Mouse (Mus musculus): ENCODE results near the gene Tigit. TPM values are rescaled to one million over a fixed set of nuclear protein-coding genes. Genes with fewer than 3 reads are reported as not detected.

Gene Tigit
- 0.18 and 0.36 TPM in 2 replicates for polyA plus RNA-seq (2015; fragmentation: Nextera tagmentation; extraction: Ambion mirVana)

DNA sequence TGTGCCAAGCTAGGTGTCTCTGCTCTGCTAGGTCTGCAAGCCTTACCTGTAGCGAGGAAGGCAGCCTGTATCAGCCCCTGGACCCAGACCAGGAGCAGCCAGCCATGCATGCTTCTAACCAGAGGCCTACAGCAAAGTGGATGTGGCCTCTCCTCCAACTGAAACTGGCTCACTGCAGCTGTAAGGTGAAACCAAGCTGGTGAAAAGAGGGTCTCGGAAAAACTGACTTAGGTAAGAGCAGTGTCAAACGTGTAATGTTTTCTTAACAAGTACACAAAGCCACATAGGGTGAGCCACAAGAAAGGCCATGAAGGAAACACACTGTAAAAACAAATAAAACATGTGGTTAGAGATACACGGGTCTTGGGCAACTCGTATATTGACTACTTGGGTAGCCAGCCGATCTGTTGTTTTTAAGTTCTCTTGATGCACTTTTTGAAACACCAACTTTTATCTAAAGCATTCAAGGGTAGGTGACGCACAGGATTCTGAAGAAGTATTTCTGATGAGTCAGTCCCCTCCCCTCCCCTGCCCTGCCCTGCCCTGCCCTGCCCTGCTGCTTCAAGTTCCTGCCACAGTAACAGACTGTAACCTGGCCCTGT is at the start of gene Tigit:
Tigit (minus strand) TSS at position 169 of the 602 bp plus-strand sequence.
- H3K4me3 ChIP-seq (replicated peaks): no peak within 1 kb of the TSS
- no peaks in the 10 kb centered on the region for H3K4me1 ChIP-seq
- H3K9me3 ChIP-seq (replicated peaks): no peaks in the 10 kb centered on the region
- no peak within 1 kb of the TSS for H3K27ac ChIP-seq (replicated peaks)
- WGBS: 67% methylated on average over 7 of the region's 7 CpGs
- ATAC-seq (ENCODE audit: insufficient number of reproducible peaks, low FRiP score, low TSS enrichment, low read depth): no peak
- no peak within 1 kb of the TSS for H3K4me2 ChIP-seq (replicated peaks)
- H3K27me3 ChIP-seq: no peaks in the 10 kb centered on the region
- H3K9ac ChIP-seq: no peak within 1 kb of the TSS
- H3K36me3 ChIP-seq: no peaks in the 10 kb centered on the region

DNA sequence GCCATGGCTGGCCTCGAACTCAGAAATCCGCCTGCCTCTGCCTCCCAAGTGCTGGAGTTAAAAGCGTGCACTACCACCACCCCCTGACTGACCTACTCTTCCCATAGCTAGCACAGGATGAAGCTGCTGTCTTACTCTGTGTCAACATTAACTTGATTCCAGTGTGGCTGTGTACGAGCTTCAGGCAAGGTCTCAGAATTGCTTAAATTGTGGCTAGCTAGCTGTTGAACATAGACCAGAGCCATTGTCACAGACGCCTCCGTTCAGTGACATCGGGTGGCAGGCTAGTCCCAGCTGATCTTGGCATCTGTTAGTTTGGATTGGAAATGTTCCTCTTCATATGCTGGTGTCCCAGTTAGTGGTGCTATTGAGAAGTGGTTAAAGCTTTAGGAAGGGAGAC is 47.4 kb upstream of the Tigit start:
- H3K9me3 ChIP-seq (replicated peaks): no peaks in the 10 kb centered on the region
- H3K4me2 ChIP-seq (replicated peaks): no peak overlapping the region
- no peak for ATAC-seq (ENCODE audit: insufficient number of reproducible peaks, low FRiP score, low TSS enrichment, low read depth)
- H3K36me3 ChIP-seq: no peaks in the 10 kb centered on the region
- no peak overlapping the region for H3K4me3 ChIP-seq (replicated peaks)
- no peak overlapping the region for H3K9ac ChIP-seq
- no peak overlapping the region for H3K27ac ChIP-seq (replicated peaks)
- no peaks in the 10 kb centered on the region for H3K4me1 ChIP-seq
- no peaks in the 10 kb centered on the region for H3K27me3 ChIP-seq
- 93% methylated on average over 7 of the region's 7 CpGs for WGBS

DNA sequence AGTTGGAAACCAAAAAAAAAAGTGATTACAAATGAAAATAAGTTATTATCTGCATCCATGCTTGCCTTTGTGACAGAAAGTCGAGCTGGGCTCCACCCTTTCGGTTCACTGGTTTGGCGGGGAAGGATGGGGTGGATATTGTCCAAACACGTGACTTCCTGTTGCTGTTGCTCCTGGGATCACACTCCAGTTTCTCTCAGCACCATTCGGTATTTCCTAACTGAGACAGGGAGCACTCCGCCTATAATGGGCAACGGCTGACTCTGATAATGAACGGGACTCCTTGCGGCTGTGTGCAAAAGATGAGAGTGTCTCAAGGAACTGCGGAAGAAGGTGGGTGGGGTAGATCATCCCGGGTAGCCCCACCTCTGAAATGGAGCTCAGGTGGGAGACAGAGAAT is 46.7 kb upstream of the Tigit start:
- H3K36me3 ChIP-seq: no peaks in the 10 kb centered on the region
- WGBS: 84% methylated on average over 11 of the region's 11 CpGs
- no peaks in the 10 kb centered on the region for H3K9me3 ChIP-seq (replicated peaks)
- no peak overlapping the region for H3K27ac ChIP-seq (replicated peaks)
- no peak for ATAC-seq (ENCODE audit: insufficient number of reproducible peaks, low FRiP score, low TSS enrichment, low read depth)
- H3K4me1 ChIP-seq: no peaks in the 10 kb centered on the region
- H3K4me2 ChIP-seq (replicated peaks): no peak overlapping the region
- no peak overlapping the region for H3K9ac ChIP-seq
- H3K27me3 ChIP-seq: no peaks in the 10 kb centered on the region
- no peak overlapping the region for H3K4me3 ChIP-seq (replicated peaks)

DNA sequence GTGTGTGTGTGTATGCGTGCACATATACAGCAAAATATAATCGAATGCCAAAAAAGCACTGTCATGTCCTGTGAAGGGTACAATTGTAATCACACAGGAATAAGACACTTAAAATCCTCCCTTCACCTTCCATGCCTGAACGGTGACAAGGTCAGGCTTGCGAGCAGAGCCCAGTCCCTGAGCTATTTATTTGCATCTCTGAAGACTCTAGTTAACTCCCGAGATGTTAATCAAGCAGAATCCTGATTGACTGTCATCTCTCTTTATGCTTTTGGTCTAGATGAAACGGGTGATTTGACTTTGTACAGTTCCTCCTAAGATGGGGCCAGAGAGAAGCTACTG is 46.2 kb upstream of the Tigit start:
- ATAC-seq (ENCODE audit: insufficient number of reproducible peaks, low FRiP score, low TSS enrichment, low read depth): no peak
- WGBS: 58% methylated on average over 6 of the region's 6 CpGs
- H3K4me2 ChIP-seq (replicated peaks): no peak overlapping the region

DNA sequence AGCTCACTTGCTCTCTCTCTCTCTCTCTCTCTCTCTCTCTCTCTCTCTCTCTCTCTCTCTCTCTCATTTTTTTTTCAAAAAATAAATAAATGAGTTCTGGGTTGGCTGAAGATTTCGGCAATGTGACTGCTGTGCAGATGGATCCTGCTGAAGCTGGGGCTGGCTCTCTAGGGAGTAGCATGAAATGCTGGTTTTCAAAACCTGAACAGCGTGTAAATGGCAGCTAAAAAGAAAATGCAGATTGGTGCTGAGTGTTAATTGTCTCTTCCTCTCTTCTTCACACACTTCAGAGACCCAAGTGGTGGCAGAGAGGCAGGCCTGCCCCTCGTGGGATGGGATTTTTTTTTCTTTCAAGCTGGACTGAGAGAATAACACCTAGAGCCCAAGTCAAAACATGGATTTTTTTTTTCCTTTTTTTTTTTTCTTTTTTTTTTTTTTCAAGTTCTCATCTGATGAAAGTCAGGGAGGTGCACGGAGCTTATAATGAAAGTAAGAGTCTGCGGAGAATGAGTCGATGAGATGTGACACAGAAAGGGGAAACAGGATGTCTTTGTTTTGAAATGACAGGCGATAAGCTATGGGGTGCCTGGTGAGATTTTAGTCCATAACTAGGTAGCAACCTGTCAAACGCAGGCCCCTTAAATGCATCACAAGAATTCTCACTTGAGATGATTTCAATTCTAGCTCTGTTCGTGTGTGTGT is 45.6 kb upstream of the Tigit start:
- Histone ChIP-seq H3K4me1 (no peaks in the 10 kb centered on the region), H3K36me3 (no peaks in the 10 kb centered on the region), H3K27me3 (no peaks in the 10 kb centered on the region), H3K4me2 (replicated peaks) (no peak overlapping the region), H3K9me3 (replicated peaks) (no peaks in the 10 kb centered on the region), H3K27ac (replicated peaks) (no peak overlapping the region), H3K4me3 (replicated peaks) (no peak overlapping the region), H3K9ac (no peak overlapping the region)
- WGBS: 52% methylated on average over 9 of the region's 9 CpGs
- no peak for ATAC-seq (ENCODE audit: insufficient number of reproducible peaks, low FRiP score, low TSS enrichment, low read depth)

More for the DNA sequence above, 46.2 kb upstream of the Tigit start:
- no peaks in the 10 kb centered on the region for H3K9me3 ChIP-seq (replicated peaks)
- H3K27me3 ChIP-seq: no peaks in the 10 kb centered on the region
- no peak overlapping the region for H3K9ac ChIP-seq
- no peaks in the 10 kb centered on the region for H3K36me3 ChIP-seq
- no peaks in the 10 kb centered on the region for H3K4me1 ChIP-seq
- no peak overlapping the region for H3K27ac ChIP-seq (replicated peaks)
- no peak overlapping the region for H3K4me3 ChIP-seq (replicated peaks)

DNA sequence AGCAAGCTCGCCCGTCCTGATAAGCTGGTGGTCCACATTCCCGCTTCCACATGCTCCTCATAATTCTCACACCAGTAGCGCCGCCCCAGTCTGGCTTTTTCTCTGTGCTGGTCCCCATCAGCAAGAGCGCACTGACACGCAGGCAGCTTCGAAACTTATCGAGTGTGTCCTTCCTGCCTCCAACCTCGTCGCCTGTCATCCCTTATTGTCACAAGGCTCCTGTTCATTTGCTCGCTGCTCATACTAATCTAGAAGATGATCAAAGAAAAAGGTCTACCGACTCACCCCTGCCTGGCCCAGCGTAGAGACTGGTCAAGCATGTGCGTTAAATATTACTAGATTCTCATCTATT is 45.1 kb upstream of the Tigit start:
- WGBS: 68% methylated on average over 15 of the region's 15 CpGs
- H3K4me1 ChIP-seq: no peaks in the 10 kb centered on the region
- no peaks in the 10 kb centered on the region for H3K9me3 ChIP-seq (replicated peaks)
- no peak overlapping the region for H3K9ac ChIP-seq
- H3K4me3 ChIP-seq (replicated peaks): no peak overlapping the region
- no peak for ATAC-seq (ENCODE audit: insufficient number of reproducible peaks, low FRiP score, low TSS enrichment, low read depth)
- H3K36me3 ChIP-seq: no peaks in the 10 kb centered on the region
- no peaks in the 10 kb centered on the region for H3K27me3 ChIP-seq
- H3K27ac ChIP-seq (replicated peaks): no peak overlapping the region
- no peak overlapping the region for H3K4me2 ChIP-seq (replicated peaks)

DNA sequence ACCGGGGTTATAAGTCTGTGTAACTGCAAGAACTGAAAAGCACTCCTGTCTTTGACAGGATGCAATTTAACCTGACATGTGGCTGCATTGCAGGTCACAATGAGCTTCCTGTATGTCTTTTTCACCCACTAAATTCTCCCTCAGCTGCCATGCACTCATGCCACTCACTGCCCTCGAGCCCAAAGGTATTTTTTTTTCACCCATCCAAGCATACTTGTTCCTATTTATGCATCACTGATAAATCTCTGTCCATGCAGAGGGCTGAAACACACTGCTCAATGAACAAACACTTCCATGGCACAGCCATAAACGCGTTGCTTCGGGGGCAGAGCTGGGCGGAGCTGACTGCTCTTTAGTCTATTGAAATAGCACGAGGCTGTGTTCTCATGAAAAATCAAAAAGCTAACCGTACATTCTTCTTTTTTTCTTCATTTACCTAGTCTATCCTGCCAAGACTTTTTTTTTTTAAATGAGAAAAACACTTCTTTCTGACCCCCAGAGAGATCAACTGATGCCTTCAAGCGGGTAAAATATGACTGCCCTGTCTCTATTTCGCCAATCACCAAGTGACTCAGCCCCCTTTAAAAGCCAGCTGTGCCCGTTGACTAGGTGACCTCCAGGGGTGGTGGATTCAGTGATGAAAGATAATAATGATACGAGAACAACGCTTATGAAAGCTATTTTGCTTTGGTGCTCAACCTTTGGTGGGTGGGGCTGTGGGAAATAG is 44.6 kb upstream of the Tigit start:
- no peak overlapping the region for H3K27ac ChIP-seq (replicated peaks)
- no peak overlapping the region for H3K4me3 ChIP-seq (replicated peaks)
- 57% methylated on average over 13 of the region's 13 CpGs for WGBS
- H3K9me3 ChIP-seq (replicated peaks): no peaks in the 10 kb centered on the region
- H3K4me2 ChIP-seq (replicated peaks): no peak overlapping the region
- H3K36me3 ChIP-seq: no peaks in the 10 kb centered on the region
- no peaks in the 10 kb centered on the region for H3K4me1 ChIP-seq
- no peak for ATAC-seq (ENCODE audit: insufficient number of reproducible peaks, low FRiP score, low TSS enrichment, low read depth)
- H3K27me3 ChIP-seq: no peaks in the 10 kb centered on the region
- H3K9ac ChIP-seq: no peak overlapping the region

DNA sequence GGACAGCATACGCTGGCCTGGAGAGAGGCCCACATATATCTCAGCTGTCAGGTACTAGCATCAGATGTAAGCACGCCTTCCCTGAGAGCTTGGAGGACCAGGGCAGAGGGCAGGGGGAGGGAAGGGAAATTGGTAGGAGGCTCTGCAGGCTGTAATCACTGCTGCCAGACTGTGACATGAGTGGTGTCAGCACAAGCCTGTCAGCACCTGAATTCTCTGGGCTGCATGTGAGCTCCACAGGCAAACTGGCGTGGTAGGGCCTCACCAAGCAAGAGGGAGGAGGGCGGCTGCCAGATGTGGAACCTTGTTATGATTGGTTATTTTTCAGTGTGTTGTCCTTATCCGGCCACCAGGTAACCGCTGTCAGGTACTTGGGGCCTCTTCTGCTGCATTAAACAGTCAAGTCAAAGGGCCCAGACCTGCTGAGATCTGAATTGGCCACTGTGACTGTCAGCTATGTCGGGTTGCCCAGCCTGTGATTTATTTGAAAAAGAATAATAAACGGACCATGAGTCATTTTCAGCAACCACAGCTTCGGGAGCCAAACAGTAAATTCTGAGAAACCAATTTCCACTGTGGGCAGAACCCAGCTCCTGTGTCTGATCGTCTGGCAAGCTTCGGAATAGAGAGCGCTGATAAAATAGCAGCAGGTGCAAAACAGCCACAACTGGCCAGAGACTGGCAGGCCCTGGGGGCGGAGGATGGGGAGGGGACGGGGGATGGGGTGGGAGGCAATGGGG is 38.0 kb upstream of the Tigit start:
- WGBS: 68% methylated on average over 14 of the region's 14 CpGs
- no peaks in the 10 kb centered on the region for H3K9me3 ChIP-seq (replicated peaks)
- no peak overlapping the region for H3K9ac ChIP-seq
- no peaks in the 10 kb centered on the region for H3K36me3 ChIP-seq
- no peaks in the 10 kb centered on the region for H3K4me1 ChIP-seq
- no peaks in the 10 kb centered on the region for H3K27me3 ChIP-seq
- no peak overlapping the region for H3K4me2 ChIP-seq (replicated peaks)
- no peak for ATAC-seq (ENCODE audit: insufficient number of reproducible peaks, low FRiP score, low TSS enrichment, low read depth)
- H3K27ac ChIP-seq (replicated peaks): no peak overlapping the region
- H3K4me3 ChIP-seq (replicated peaks): no peak overlapping the region

DNA sequence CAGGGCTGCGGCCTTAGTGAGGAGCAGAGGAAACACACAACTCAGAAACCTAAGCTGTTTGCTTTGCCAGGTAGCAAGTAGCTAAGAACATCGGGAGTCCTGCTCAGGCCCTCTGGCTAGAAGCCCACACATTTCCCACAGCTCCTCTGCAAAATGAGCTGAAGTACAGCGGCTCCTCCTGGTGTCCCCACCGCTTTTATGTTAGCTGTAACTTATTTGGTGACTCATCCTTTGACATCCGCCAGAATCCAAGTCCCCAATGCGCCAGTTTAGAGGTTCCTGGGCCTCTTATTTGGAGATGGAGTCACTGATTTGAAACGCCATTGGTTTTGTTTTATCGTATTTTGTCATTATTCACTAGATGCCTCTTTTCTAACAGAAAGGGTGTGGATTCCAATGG is 36.6 kb upstream of the Tigit start:
- no peak for ATAC-seq (ENCODE audit: insufficient number of reproducible peaks, low FRiP score, low TSS enrichment, low read depth)
- WGBS: 83% methylated on average over 8 of the region's 8 CpGs
- no peaks in the 10 kb centered on the region for H3K4me1 ChIP-seq

DNA sequence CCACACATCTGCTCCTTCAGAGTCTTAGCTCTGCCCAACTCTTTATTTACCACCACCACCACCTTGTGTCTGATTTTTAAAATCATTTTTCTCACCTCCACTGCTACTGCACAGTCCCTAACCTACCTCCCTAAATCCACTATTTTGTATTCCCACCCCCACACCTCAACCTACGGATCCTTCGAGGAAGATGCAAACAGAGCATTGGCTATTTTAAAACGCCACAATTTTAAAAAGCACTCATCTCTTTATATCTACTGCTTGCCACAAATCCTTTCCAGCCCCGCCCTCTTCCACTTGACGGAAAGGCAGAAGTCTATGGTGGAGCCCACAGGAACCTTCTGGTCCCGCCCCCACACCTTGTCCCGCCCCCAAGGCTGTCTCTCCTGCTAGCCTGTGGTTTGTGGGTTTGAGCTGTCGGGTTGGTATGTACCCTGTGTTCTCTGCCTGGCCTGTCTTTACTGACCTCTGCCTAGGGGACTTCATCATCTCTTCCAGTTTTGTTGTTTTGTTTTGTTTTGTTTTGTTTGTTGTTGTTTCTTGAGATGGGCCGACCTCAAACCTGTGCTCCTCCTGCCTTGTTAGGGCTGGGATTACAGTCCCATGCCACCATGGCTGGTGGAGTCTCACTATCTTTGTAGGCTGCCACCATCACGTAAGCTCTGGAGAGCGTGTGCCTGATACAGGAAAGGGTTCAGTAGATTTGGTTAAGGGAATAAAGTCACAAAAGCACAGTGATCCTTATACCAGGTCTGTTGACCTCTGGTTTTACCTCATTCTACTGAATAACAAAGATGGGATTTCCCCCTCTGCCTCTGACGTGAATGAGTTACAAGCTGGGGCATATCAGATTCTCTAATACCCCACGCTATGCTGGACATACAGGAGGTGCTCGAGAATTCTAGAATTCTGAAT is 35.0 kb upstream of the Tigit start:
- peak; percentile 74; the same call in 1 of the 2 replicates for ATAC-seq (ENCODE audit: insufficient number of reproducible peaks, low FRiP score, low TSS enrichment, low read depth)
- 71% methylated on average over 14 of the region's 14 CpGs for WGBS
- Histone ChIP-seq H3K4me3 (replicated peaks) (no peak overlapping the region), H3K4me1 (no peaks in the 10 kb centered on the region), H3K9ac (no peak overlapping the region), H3K36me3 (no peaks in the 10 kb centered on the region), H3K27me3 (no peaks in the 10 kb centered on the region), H3K27ac (replicated peaks) (no peak overlapping the region), H3K9me3 (replicated peaks) (no peaks in the 10 kb centered on the region), H3K4me2 (replicated peaks) (no peak overlapping the region)

More for the DNA sequence above, 36.6 kb upstream of the Tigit start:
- H3K4me3 ChIP-seq (replicated peaks): no peak overlapping the region
- no peak overlapping the region for H3K27ac ChIP-seq (replicated peaks)
- H3K9me3 ChIP-seq (replicated peaks): no peaks in the 10 kb centered on the region
- H3K9ac ChIP-seq: no peak overlapping the region
- H3K4me2 ChIP-seq (replicated peaks): no peak overlapping the region
- no peaks in the 10 kb centered on the region for H3K27me3 ChIP-seq
- no peaks in the 10 kb centered on the region for H3K36me3 ChIP-seq
